Mouse (Mus musculus) fibroblast of lung, adult 2 months (primary cell): ENCODE results near the gene Hyou1.
A peak's percentile ranks its signal among the peaks of the same experiment; 100 is the strongest.
"Not testable (repeated sequence)": the region's sequence is repeated elsewhere in the genome, so short reads cannot be mapped to it uniquely, and the experiment has no call there.

Experiments used
- DNase-seq: peaks from one replicate; pipeline ENCODE4 v3.0.0-alpha.2; 2011; ENCODE audit warnings: low read depth

Hyou1 gene

DNA sequence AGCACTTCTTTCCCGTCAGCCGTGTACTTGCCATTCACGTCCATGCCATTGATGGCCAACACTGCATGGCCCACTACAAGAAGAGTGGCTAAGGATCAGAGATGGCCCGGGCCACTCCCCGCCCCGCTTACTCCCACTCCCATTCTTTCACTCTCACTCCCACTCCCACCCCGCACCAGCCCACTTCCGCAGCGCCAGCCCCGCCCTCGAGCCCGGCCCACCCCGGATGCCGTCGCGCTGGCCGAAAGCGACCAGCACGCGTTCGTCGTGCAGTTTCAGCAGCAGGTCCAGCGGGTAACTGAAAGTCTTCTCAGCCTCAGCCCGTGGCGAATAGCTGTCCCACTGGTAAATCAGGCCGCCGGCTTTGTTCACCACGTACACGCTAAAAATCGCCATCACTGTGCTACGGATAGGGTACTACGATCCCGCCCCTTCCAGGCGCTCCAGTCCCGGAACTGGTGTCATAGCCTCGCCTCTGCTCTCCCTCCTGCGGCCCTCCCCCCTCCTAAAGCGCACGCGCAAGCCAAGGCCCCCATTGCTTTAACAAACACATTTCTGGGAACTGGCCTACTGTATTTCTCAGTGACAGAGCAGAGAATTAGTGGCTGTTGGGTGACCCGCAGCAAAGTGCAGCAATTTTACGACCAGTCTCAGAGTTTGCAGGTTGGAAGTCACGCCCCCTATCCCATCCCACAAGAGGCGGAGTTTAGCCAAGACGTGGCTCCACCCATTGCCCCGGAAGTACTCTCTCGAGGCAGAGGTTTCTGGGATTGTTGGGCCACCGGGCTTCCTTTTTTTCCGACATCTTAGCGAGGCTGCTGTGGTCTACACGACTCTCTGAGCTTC is 27.8 kb downstream of the Hyou1 start, which contains the start of the genes Rps25 and Trappc4:
Gene Rps25 (plus strand): TSS at position 234 of the 846 bp plus-strand sequence.
Gene Trappc4 (minus strand): TSS at position 695 of the 846 bp plus-strand sequence.
- peak; percentile 89 for DNase-seq

DNA sequence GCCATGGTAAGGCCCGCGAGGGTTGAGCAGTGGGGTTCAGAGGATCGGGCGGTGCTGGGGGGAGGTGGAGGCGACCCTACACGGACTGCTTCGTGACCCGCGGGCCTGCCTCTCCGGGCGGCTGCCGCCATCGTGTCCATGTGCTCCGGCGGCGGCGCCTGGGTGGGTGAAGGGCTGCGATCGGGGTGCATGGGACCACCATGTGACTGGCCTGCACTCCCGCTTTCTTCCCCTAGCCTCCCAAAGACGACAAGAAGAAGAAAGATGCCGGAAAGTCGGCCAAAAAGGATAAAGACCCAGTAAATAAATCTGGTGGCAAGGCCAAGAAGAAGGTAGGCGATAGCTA is 28.4 kb downstream of the Hyou1 start:
- DNase-seq: no peak

DNA sequence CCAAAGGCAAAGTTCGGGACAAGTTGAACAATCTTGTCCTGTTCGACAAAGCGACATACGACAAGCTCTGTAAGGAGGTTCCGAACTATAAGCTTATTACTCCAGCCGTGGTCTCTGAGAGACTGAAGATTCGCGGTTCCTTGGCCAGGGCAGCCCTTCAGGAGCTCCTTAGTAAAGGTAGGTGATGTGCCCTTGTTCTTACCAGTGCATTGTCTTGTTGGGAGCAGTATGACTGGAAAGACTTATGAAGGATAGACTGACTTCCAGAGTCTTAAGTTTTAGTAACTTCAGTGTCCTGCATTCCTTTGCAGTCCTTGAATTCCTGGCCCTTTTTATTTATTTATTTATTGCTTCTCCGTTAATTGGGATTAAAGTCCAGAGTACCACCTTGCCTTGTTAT is 29.4 kb downstream of the Hyou1 start:
- not testable (repeated sequence) for DNase-seq

DNA sequence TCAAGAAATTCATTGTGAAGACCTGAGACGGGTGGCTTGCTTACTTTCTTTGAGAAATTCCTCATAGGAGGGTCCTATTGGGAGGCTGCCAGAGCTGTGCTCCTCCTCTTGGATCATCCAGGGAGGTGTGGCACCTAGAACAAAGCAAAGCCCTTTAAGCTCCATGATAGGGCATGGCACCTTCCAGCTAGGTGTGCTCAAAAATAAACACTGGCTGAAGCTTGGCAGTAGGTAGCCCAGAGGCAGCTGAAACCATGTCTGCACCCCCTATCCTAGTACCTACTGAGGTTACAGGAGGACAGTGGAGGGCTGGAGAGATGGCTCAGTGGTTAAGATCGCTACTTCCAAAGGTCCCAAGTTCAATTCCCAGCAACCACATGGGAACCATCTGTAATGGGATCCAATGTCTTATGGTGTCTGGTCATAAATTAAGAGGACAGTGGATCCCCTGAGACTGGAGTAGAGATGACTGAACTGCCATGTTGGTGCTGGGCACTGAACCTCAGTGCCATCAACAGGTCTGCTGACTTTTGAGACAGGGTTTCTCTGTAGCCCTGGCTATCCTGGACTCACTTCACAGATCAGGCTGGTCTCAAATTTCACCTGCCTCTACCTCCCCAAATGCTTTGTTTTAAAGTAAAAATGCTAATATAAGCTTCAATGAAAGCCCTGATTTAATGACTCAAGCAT is 31.5 kb downstream of the Hyou1 start:
- DNase-seq: no peak

- DNase-seq: no peak
Measured at GRCm38 (mm10) chr9:44411601-44412130, 32.4 kb downstream of the Hyou1 start.

GRCm38 (mm10) chr9:44412306-44412705 is 33.0 kb downstream of the Hyou1 start:
- DNase-seq: no peak

- no peak for DNase-seq
Measured at GRCm38 (mm10) chr9:44412781-44413180, 33.5 kb downstream of the Hyou1 start.

- no peak for DNase-seq
Measured at GRCm38 (mm10) chr9:44417156-44417891, 38.0 kb downstream of the Hyou1 start.

GRCm38 (mm10) chr9:44417892-44418363 is 38.6 kb downstream of the Hyou1 start:
- DNase-seq: peak; percentile 75

- no peak for DNase-seq
Measured at GRCm38 (mm10) chr9:44418519-44419385, 39.5 kb downstream of the Hyou1 start, which contains the start of gene Ccdc84. Gene Ccdc84, minus strand, starts transcription at chr9:44418569.

DNA sequence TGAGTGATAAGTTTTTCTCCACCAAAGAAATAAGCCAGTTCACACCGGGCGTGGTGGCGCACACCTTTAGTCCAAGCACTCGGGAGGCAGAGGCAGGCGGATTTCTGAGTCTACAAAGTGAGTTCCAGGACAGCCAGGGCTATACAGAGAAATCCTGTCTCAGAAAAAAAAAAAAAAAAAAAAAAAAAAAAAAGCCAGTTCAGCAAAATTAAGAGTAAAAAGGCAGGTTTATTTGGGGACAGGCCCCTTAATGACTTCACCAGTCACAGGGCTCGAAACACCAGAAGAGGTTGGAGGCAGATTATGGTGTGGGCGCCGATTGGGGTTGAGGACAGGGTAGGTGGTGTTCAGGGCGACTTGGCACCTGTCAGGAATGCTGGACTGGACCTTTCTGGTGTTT is 40.4 kb downstream of the Hyou1 start:
- not testable (repeated sequence) for DNase-seq

DNA sequence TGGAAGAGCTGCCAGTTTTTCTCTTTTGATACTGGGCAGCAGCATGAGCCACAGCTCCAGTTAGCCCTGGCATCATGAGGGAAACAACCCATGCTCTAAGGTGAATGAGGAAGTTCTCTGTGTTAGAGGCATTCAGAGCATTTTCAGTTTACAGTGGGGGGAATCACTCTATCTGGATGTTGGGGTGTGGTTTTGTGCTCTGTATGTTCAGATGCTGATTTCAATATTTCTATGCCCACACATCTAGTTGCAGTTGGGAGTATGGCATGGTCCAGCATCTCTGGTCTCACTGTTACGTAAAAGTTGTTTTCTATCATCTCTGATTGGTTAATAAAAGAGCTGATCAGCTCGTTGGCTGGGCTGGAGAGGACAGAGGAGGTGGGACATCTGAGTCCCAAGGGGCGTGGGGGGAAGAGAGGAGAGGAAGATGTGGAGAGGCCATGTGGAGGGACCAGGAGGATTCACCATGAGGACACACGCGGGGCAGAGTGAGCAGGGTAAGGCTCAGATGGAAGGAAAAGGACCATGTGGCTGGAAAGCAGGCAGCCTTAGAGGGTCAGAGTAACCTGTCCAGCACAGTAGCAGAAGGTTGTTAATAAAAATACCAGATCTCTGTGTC is 41.1 kb downstream of the Hyou1 start:
- no peak for DNase-seq

GRCm38 (mm10) chr9:44423576-44423975 is 44.3 kb downstream of the Hyou1 start:
- no peak for DNase-seq

GRCm38 (mm10) chr9:44432577-44433185 is 53.4 kb downstream of the Hyou1 start:
- no peak for DNase-seq

DNA sequence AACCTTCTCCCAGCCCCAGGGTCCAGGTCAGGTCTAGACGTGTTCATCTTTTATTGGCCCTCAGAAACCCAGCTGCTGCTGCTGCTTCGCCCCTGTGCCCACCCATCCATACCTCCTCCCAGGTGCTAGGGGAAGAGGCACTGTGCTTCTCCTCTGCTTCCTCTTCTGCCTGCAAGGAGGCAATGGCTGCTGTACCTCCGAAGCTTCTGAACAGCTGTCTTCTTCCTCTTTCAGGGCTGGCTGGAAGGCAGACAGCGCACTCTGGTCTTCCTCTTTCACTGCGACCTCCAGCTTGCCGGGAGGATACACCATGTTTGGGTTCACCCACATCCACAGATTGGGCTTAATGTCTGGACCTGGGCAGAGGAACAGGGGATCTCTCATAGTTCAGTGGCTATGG is 56.5 kb downstream of the Hyou1 start:
- no peak for DNase-seq

DNA sequence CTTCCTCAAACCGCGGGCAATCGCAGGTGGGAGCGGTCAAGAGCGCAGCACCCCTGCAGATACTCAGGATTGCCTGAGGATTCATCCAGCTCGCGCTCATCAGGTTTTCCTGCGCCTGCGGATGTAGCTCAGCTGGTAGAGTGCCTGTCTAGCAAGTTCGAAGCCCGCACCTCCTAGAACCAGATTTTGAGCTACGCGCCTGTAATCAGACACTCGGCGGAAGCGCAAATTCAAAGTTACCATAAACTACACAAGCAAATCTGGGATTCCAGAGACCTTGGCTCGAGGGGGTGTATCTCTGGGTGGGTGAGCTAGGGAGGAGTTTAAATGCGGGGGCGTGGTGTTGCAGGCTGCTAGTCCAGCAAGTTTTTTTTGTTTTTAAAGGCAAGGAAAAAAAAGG is 61.7 kb downstream of the Hyou1 start, which contains the start of gene Foxr1:
Gene Foxr1 (minus strand): TSS at position 176 of the 400 bp plus-strand sequence.
- DNase-seq: no peak
